Mouse (Mus musculus) stomach, postnatal 0 days (tissue): ENCODE results near the gene Gamt. TPM values are rescaled to one million over a fixed set of nuclear protein-coding genes. Genes with fewer than 3 reads are reported as not detected.

Source experiments
- ATAC-seq: fragments of 200-750 bp; cut with Nextera tagmentation; 2 replicates; pipeline ENCODE4 v1.8.0; 2017; ENCODE audit not compliant: low FRiP score, low TSS enrichment
- DNase-seq: peaks from one replicate; pipeline ENCODE4 v3.0.0-alpha.2; 2016; ENCODE audit warnings: low spot score
- H3K27ac ChIP-seq: fragments of 300-500 bp; sonication (generic); replicated peaks from 2 replicates; pipeline ENCODE4 v1.5.1; 2014; ENCODE audit warnings: mild to moderate bottlenecking, control low read depth
- H3K27me3 ChIP-seq: fragments of 300-500 bp; sonication (generic); 2 replicates; pipeline ENCODE4 v1.6.1; 2014; ENCODE audit warnings: low read length; ENCODE audit not compliant: control insufficient read depth, insufficient read depth
- H3K36me3 ChIP-seq: fragments of 300-500 bp; sonication (generic); 2 replicates; pipeline ENCODE4 v1.6.1; 2014; ENCODE audit warnings: low read length, mixed read lengths; ENCODE audit not compliant: control insufficient read depth, insufficient read depth
- H3K4me1 ChIP-seq: fragments of 300-500 bp; sonication (generic); replicated peaks from 2 replicates; pipeline ENCODE4 v1.6.1; 2014; ENCODE audit warnings: antibody characterized with exemption; ENCODE audit not compliant: control insufficient read depth, insufficient read depth
- H3K4me2 ChIP-seq: fragments of 300-500 bp; sonication (generic); replicated peaks from 2 replicates; pipeline ENCODE4 v1.6.1; 2014; ENCODE audit warnings: low read depth, mild to moderate bottlenecking, control low read depth, moderate library complexity
- H3K4me3 ChIP-seq: fragments of 300-500 bp; sonication (generic); 2 replicates; pipeline ENCODE4 v1.5.1; 2014; ENCODE audit warnings: low read depth, low read length, control low read depth
- H3K9ac ChIP-seq: fragments of 300-500 bp; sonication (generic); 2 replicates; pipeline ENCODE4 v1.6.1; 2014; ENCODE audit warnings: mild to moderate bottlenecking, low read length, control low read depth, mixed read lengths
- H3K9me3 ChIP-seq: fragments of 300-500 bp; sonication (generic); 2 replicates; pipeline ENCODE4 v1.6.1; 2016; ENCODE audit warnings: low read length; ENCODE audit not compliant: control insufficient read depth
- CTCF ChIP-seq: IDR thresholded peaks from 2 replicates; pipeline ENCODE4 v1.5.1; 2016; ENCODE audit warnings: antibody characterized with exemption, low read depth, mild to moderate bottlenecking, moderate library complexity
- EP300 ChIP-seq: optimal IDR thresholded peaks from 2 replicates; pipeline ENCODE3; 2016; ENCODE audit warnings: antibody characterized with exemption
- WGBS: fragments of 180-500 bp; shearing (Covaris S2); extraction: QIAGEN DNeasy Blood & Tissue Kit; methylation state at CpG from one replicate; pipeline ENCODE4 v1.1.7; 2014; 5-methylcytosine and 5-hydroxymethylcytosine counted together
- polyA plus RNA-seq: library from polyadenylated mRNA; unstranded; fragments of >200 nt; fragmentation: Nextera tagmentation; extraction: Ambion mirVana; gene quantifications from 2 replicates; pipeline ENCODE4 v1.2.1, GENCODE M21; 2015

The Gamt gene
- polyA plus RNA-seq, 1 experiment from 2014 or later = 16.3 TPM

DNA sequence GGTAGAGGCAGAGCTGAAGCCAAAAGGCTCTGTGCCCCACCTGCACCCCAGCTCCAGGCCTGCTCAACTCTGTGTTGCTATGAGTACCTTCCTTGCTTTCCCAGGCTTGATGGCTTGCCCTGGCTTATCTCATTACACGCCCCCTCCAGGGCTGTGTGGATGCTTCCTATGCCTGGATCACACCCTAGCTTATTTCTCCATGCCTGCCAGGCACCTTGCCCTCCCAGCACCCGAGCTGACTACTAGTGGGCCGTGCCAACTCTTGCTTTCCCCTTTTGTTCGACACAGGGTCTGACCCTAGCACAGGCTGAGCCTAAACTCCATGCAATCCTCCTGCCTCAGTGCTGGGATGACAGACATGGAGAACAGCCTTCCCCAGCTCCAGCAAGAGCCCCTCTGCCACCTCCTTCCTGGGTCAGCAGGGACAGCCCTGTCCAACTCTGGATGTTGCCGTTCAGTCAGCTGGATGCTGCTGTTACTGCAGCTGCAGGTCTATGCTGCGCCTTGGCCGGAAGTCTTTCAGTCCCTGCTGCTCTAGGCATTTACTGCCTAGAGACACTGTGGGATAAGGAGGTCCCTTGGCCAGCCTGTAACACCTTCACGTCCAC is 36.8 kb upstream of the Gamt start:
- Histone ChIP-seq H3K27me3 (no peaks in the 10 kb centered on the region; the same call in 1 of the 2 replicates), H3K4me1 (no peaks in the 10 kb centered on the region), H3K4me2 (no peak overlapping the region), H3K27ac (no peak overlapping the region), H3K9me3 (no peaks in the 10 kb centered on the region), H3K9ac (no peak overlapping the region), H3K36me3 (peaks cover 8% of the 10 kb centered on the region), H3K4me3 (no peak overlapping the region)
- ATAC-seq (no peak), DNase-seq (no peak)
- no peak for TF ChIP-seq EP300
- no peak for TF ChIP-seq CTCF
- 69% methylated on average over 8 of the region's 8 CpGs for WGBS

DNA sequence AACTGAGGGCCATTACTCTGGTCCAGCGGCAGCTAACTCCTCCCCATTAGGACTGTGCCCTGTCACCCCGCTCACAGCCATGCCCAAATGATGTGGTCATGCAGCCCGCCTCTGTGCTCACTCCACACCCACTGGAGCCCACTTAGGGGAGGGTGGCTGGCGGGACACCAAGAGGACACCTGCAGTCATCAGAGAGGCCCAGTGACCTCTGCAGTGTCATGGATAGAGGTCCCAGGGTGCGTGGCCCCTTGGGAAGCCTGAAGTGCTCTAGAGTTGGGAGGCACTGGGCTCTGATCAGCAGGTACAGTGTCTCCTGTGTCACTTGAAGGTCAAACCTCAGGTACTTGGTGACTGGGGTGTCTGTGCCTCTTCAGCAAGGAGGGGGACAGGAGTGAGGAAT is 36.0 kb upstream of the Gamt start:
- Histone ChIP-seq H3K27me3 (no peaks in the 10 kb centered on the region; the same call in 1 of the 2 replicates), H3K27ac (no peak overlapping the region), H3K4me2 (no peak overlapping the region), H3K9ac (no peak overlapping the region), H3K36me3 (peaks cover 8% of the 10 kb centered on the region), H3K4me3 (no peak overlapping the region), H3K4me1 (no peaks in the 10 kb centered on the region), H3K9me3 (no peaks in the 10 kb centered on the region)
- TF ChIP-seq EP300 = no peak
- no peak for TF ChIP-seq CTCF
- WGBS = 84% methylated on average over 5 of the region's 5 CpGs
- ATAC-seq = no peak
- no peak for DNase-seq

DNA sequence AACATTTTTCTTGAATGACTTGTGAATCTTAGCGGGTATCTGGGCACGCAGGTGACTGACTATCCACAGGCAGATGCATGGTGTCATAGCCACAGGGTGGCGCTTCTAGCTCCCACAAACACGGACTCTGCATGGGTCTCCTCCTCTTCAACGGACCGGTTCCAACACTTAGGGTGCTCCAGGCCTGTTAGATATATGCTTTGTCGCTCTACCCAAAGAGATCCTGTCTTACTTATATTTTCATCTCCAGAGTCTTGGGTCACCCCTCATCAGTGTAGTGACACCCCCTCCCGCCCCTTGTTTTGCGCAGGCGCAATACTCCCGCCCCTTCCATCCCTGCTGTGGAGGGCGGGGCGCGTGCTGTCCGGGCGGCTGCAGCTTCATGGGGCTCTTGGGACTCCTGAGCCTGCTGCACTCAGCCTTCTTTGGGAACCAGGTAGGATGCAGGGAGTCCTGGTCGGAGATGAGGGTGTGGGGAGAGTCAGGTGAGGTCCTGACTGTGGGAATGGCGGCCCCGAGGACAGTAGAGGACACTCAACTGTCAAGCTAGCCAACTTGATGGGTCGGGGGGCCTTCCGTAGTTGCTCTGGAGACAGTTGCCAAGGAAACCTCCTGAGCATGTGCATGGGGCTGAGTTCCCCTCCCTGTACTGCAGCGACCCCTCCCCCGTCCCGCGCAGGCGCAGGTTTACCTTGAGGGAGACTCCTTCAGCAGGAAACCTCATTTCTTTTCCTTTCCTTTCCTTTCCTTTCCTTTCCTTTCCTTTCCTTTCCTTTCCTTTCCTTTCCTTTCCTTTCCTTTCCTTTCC is 35.0 kb upstream of the Gamt start, which contains the start of gene Apc2:
TSS of gene Apc2 (plus strand) at position 360 of the 808 bp plus-strand sequence.
- Histone ChIP-seq H3K9ac (peak within 1 kb of the TSS; percentile 36), H3K4me2 (peak within 1 kb of the TSS; percentile 56), H3K4me1 (no peaks in the 10 kb centered on the region), H3K9me3 (no peaks in the 10 kb centered on the region), H3K4me3 (peak within 1 kb of the TSS; percentile 31), H3K27ac (no peak within 1 kb of the TSS), H3K36me3 (peaks cover 8% of the 10 kb centered on the region), H3K27me3 (no peaks in the 10 kb centered on the region; the same call in 1 of the 2 replicates)
- TF ChIP-seq EP300 (no peak), CTCF (peak; percentile 80)
- WGBS = 3% methylated on average over 26 of the region's 26 CpGs
- DNase-seq = peak; percentile 75
- peak; percentile 18; the same call in 1 of the 2 replicates for ATAC-seq

DNA sequence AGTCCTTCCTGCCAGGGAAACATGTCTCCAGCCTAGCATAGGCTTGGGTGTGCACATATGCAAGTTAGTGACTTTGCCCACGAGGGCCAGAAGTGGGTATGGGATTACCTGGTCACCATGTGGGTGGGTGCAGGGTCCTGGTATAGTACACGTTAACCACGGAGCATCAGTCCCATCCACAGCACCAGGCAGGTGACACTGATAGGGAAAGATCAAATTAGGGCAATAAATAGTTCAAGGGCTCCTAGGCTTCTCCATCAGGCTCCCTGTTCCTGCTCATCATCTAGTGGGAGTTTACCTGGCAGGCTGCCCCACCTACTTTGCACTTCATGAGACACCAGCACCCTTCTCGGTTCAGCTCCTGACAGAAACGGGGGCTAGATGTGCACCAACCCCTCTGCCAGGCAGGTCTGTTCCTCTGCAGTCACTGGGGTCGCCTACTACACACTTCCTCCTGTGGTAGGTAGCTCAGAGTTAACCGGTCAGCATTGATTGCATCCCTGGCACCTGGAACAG is 34.0 kb upstream of the Gamt start:
- ATAC-seq = no peak
- H3K9ac ChIP-seq = no peak overlapping the region

DNA sequence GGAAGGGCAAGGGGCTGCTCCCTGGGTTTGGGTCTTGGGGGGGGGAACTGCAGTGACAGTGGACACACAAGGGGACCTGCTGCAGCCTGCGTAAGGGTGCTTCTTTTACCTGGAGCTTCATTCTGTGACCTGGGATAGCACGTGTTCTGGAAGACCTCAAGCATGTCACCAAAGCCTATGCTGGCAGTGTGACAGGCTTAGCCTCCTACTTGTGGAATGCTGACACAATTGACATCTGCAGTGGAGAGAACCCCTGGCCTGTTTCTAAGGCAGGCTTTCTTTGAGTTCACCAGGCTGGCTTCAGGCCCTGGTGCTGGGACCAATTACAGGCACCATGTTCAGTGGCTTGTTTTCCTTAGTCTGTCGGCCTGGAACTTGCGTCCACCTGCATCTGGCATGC is 33.5 kb upstream of the Gamt start:
- no peaks in the 10 kb centered on the region for H3K9me3 ChIP-seq
- no peak overlapping the region for H3K4me3 ChIP-seq
- no peak overlapping the region for H3K9ac ChIP-seq
- H3K27ac ChIP-seq = no peak overlapping the region
- H3K36me3 ChIP-seq = peaks cover 8% of the 10 kb centered on the region
- TF ChIP-seq CTCF (no peak), EP300 (no peak)
- H3K27me3 ChIP-seq = no peaks in the 10 kb centered on the region; the same call in 1 of the 2 replicates
- 67% methylated on average over 4 of the region's 4 CpGs for WGBS
- no peaks in the 10 kb centered on the region for H3K4me1 ChIP-seq
- no peak for ATAC-seq
- H3K4me2 ChIP-seq = no peak overlapping the region
- DNase-seq = no peak

More for the DNA sequence above, 34.0 kb upstream of the Gamt start:
- Histone ChIP-seq H3K4me3 (no peak overlapping the region), H3K27ac (no peak overlapping the region), H3K27me3 (no peaks in the 10 kb centered on the region; the same call in 1 of the 2 replicates), H3K36me3 (peaks cover 8% of the 10 kb centered on the region), H3K9me3 (no peaks in the 10 kb centered on the region), H3K4me2 (no peak overlapping the region), H3K4me1 (no peaks in the 10 kb centered on the region)
- no peak for DNase-seq
- no peak for TF ChIP-seq EP300
- TF ChIP-seq CTCF = no peak
- WGBS = 45% methylated on average over 7 of the region's 7 CpGs
